Mouse (Mus musculus) 416B (cell line): ENCODE results near the gene Ggta1.

Source experiments
- DNase-seq: peaks from one replicate; pipeline ENCODE4 v3.0.0; 2011; ENCODE audit warnings: low read depth

Ggta1 gene

GRCm38 (mm10) chr2:35406611-35407010, 56.4 kb downstream of the Ggta1 start:
- DNase-seq, result no peak

- no peak for DNase-seq
Measured at GRCm38 (mm10) chr2:35402391-35402790, 60.6 kb downstream of the Ggta1 start.

- DNase-seq, result no peak
Measured at GRCm38 (mm10) chr2:35400739-35401138, 62.3 kb downstream of the Ggta1 start.

- DNase-seq, result peak; percentile 15
Measured at GRCm38 (mm10) chr2:35398184-35398828, 64.7 kb downstream of the Ggta1 start.

GRCm38 (mm10) chr2:35397590-35398173, 65.3 kb downstream of the Ggta1 start:
- DNase-seq, result peak; percentile 74

GRCm38 (mm10) chr2:35397096-35397495, 65.9 kb downstream of the Ggta1 start, which contains the start of gene 4930402F06Rik:
TSS of gene 4930402F06Rik (minus strand) at chr2:35397175.
- no peak for DNase-seq

GRCm38 (mm10) chr2:35385441-35385871, 77.6 kb downstream of the Ggta1 start:
- DNase-seq, result no peak

GRCm38 (mm10) chr2:35379306-35379705, 83.7 kb downstream of the Ggta1 start:
- no peak for DNase-seq

GRCm38 (mm10) chr2:35377600-35377999, 85.4 kb downstream of the Ggta1 start:
- DNase-seq, result peak; percentile 78

GRCm38 (mm10) chr2:35373003-35373402, 90.0 kb downstream of the Ggta1 start:
- peak; percentile 69 for DNase-seq

- no peak for DNase-seq
Measured at GRCm38 (mm10) chr2:35370686-35371085, 92.3 kb downstream of the Ggta1 start.

- no peak for DNase-seq
Measured at GRCm38 (mm10) chr2:35367629-35368028, 95.4 kb downstream of the Ggta1 start, which contains the start of gene 4930568D16Rik. TSS of gene 4930568D16Rik (minus strand) at chr2:35367729.
